Mouse (Mus musculus): ENCODE data around the gene Mrps18b. TPM values are rescaled to one million over a fixed set of nuclear protein-coding genes. Genes with fewer than 3 reads are reported as not detected.

Mrps18b gene
- polyA plus RNA-seq, 1 experiment from 2014 or later, result 63.6 TPM

DNA sequence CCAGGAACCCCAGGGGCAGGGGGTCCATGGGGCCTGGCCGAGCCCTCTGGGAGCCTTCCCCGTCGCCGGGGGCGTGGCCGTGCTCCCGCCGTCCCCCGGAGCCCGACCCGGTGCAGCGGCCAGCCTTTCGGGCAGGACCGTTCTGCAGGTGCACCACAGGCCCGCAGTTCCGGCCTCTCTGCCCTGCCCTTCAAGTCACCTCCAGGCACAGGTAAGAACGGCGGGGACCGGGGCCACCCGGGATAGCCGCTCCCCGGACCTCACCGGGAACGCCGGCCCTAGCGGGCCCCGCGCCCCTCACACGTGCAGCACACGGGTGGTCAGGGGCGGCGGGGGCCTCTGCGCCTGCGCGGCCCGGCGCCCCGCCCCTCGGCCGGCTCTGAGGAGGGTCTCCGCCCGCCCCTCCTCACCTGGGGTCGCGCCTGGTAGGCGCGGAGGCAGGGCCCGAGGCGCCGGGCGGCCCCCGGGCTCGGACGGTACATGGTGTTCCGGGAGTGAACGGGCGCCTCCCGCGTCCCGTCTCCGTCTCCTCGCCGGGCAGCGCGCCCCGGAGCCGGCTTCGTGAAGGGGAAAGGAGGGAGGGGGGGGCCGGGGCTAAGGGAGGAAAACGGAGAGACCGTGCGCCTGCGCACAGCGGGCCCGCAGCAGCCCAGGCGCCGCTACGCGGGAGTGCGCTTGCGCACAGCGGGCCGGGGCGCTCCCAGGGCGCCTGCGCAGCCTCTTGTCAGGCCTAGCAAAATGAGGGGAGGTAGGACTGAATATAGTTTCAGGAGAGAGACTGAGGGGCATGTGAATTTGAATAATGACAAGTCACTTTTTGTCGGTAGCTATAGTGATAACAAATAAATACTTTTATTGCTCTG lies 19.2 kb downstream of the Mrps18b start, which contains the start of gene 2310061I04Rik:
TSS of gene 2310061I04Rik (minus strand) at position 651 of the 863 bp plus-strand sequence.
- peaks cover 18% of the 10 kb centered on the region for H3K4me1 ChIP-seq (replicated peaks; ENCODE audit: control insufficient read depth, insufficient read depth, low read length)
- WGBS, result under 1% methylated on average over 81 of the region's 86 CpGs
- peak; percentile 96 for DNase-seq (ENCODE audit: low spot score)
- ATAC-seq (ENCODE audit: low FRiP score), result peak; percentile 94
- H3K4me3 ChIP-seq (replicated peaks; ENCODE audit: low read length), result peak within 1 kb of the TSS; percentile 81
- peak within 1 kb of the TSS; percentile 100 for H3K4me2 ChIP-seq (replicated peaks)
- H3K9me3 ChIP-seq (ENCODE audit: control insufficient read depth, low read length), result no peaks in the 10 kb centered on the region
- peak within 1 kb of the TSS; percentile 90 for H3K27ac ChIP-seq
- peak within 1 kb of the TSS; percentile 95 for H3K9ac ChIP-seq
- peaks cover 64% of the 10 kb centered on the region for H3K36me3 ChIP-seq (replicated peaks; ENCODE audit: control insufficient read depth, insufficient read depth)
- no peaks in the 10 kb centered on the region for H3K27me3 ChIP-seq (ENCODE audit: control insufficient read depth, insufficient read depth, low read length)

DNA sequence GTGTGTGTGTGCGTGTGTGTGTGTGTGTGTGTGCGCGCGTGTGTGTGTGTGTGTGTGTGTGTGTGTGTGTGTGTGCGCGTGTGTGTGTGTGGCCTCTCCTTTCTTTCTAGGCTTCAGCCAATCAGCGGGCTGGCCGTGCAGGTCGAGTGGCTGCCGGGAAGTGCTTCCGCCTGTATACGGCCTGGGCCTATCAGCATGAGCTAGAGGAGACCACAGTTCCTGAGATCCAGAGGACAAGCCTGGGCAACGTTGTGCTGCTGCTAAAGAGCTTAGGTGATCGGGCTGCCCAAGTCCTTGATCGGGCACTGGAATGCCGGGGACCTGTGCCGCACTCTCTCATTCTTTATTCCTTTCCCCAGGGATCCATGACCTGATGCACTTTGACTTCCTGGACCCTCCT lies 28.5 kb downstream of the Mrps18b start:
- 72% methylated on average over 17 of the region's 17 CpGs for WGBS
- Histone ChIP-seq H3K4me1 (replicated peaks; ENCODE audit: control insufficient read depth, insufficient read depth, low read length) (no peaks in the 10 kb centered on the region), H3K27ac (no peak overlapping the region), H3K9me3 (ENCODE audit: control insufficient read depth, low read length) (no peaks in the 10 kb centered on the region), H3K4me2 (replicated peaks) (no peak overlapping the region), H3K27me3 (ENCODE audit: control insufficient read depth, insufficient read depth, low read length) (no peaks in the 10 kb centered on the region), H3K9ac (no peak overlapping the region), H3K36me3 (replicated peaks; ENCODE audit: control insufficient read depth, insufficient read depth) (peaks cover 97% of the 10 kb centered on the region), H3K4me3 (replicated peaks; ENCODE audit: low read length) (no peak overlapping the region)
- DNase-seq (ENCODE audit: low spot score) (no peak), ATAC-seq (ENCODE audit: low FRiP score) (no peak)

DNA sequence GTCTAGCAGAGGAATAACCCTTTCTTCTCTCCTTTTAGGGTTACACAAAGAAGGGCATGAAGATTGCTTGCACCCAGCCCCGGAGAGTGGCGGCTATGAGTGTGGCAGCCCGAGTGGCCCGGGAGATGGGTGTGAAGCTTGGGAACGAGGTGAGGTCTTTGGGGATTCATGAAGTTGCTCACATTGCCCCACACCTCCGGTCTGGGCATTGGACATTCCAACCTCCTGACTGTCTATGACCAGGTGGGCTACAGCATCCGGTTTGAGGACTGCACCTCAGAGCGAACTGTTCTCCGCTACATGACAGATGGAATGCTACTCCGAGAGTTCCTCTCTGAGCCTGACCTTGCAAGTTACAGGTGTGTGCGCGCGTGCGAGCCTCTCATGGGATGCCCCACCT lies 32.4 kb downstream of the Mrps18b start:
- no peaks in the 10 kb centered on the region for H3K9me3 ChIP-seq (ENCODE audit: control insufficient read depth, low read length)
- WGBS, result 98% methylated on average over 14 of the region's 14 CpGs
- H3K27me3 ChIP-seq (ENCODE audit: control insufficient read depth, insufficient read depth, low read length), result no peaks in the 10 kb centered on the region
- no peak for ATAC-seq (ENCODE audit: low FRiP score)
- H3K36me3 ChIP-seq (replicated peaks; ENCODE audit: control insufficient read depth, insufficient read depth), result peaks cover 71% of the 10 kb centered on the region
- no peak overlapping the region for H3K4me2 ChIP-seq (replicated peaks)
- H3K27ac ChIP-seq, result no peak overlapping the region
- H3K9ac ChIP-seq, result no peak overlapping the region
- H3K4me3 ChIP-seq (replicated peaks; ENCODE audit: low read length), result no peak overlapping the region
- peaks cover 7% of the 10 kb centered on the region for H3K4me1 ChIP-seq (replicated peaks; ENCODE audit: control insufficient read depth, insufficient read depth, low read length)
- DNase-seq (ENCODE audit: low spot score), result no peak

DNA sequence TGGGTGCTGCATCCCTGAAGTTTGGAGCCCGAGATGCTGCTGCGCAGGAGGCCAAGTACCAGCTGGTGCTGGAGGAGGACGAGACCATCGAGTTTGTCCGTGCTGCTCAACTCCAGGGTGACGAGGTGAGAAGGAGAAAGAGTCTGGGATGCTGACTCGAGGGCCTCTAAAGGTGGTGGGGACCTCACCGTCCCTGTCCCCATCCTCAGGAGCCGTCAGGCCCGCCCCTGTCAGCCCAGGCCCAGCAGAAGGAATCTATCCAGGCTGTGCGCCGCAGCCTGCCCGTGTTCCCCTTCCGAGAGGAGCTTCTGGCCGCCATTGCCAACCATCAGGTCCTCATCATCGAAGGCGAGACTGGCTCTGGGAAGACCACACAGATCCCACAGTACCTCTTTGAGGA lies 33.3 kb downstream of the Mrps18b start:
- no peak overlapping the region for H3K9ac ChIP-seq
- ATAC-seq (ENCODE audit: low FRiP score) (no peak), DNase-seq (ENCODE audit: low spot score) (no peak)

DNA sequence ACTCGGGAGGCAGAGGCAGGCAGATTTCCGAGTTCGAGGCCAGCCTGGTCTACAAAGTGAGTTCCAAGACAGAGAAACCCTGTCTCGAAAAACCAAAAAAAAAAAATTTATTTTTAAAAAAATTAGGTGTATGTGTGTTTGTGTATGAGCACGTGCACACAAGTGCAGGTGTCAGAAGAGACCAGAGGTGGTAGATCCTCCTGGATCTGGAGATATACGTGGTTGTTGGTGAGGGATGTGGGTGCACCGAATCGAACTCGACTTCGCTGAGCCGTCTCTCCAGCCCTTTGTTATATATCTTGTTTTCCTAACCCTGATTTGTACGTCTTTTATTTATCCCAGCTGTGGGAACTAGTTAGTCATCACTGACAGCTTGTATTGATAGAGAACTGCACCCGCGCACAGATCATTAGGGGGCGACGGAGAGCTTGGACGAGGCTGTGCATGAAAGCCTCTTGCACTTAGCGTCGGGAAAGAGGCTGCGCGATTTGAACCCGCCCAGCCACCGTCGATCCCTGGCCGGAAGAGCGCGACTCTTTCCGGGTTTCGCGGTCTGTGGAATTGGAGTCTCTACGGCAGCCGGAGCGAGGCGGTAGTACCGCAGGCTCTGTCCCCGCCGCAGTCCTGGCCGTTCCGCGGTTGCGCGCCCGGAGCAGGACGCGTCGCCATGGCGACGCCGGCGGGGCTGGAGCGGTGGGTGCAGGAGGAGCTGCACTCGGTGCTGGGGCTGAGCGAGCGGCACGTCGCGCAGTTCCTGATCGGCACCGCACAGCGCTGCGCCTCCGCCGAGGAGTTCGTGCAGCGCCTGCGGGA lies 36.7 kb downstream of the Mrps18b start, which contains the start of gene Dhx16:
TSS of gene Dhx16 (plus strand) at position 575 of the 813 bp plus-strand sequence.
- H3K36me3 ChIP-seq (replicated peaks; ENCODE audit: control insufficient read depth, insufficient read depth), result peaks cover 54% of the 10 kb centered on the region
- WGBS, result 6% methylated on average over 66 of the region's 66 CpGs

More for the DNA sequence above, 33.3 kb downstream of the Mrps18b start:
- H3K9me3 ChIP-seq (ENCODE audit: control insufficient read depth, low read length), result no peaks in the 10 kb centered on the region
- H3K4me3 ChIP-seq (replicated peaks; ENCODE audit: low read length), result no peak overlapping the region
- H3K36me3 ChIP-seq (replicated peaks; ENCODE audit: control insufficient read depth, insufficient read depth), result peaks cover 63% of the 10 kb centered on the region
- H3K27me3 ChIP-seq (ENCODE audit: control insufficient read depth, insufficient read depth, low read length), result no peaks in the 10 kb centered on the region
- no peak overlapping the region for H3K4me2 ChIP-seq (replicated peaks)
- H3K27ac ChIP-seq, result no peak overlapping the region
- WGBS, result 95% methylated on average over 17 of the region's 17 CpGs
- peaks cover 7% of the 10 kb centered on the region for H3K4me1 ChIP-seq (replicated peaks; ENCODE audit: control insufficient read depth, insufficient read depth, low read length)

DNA sequence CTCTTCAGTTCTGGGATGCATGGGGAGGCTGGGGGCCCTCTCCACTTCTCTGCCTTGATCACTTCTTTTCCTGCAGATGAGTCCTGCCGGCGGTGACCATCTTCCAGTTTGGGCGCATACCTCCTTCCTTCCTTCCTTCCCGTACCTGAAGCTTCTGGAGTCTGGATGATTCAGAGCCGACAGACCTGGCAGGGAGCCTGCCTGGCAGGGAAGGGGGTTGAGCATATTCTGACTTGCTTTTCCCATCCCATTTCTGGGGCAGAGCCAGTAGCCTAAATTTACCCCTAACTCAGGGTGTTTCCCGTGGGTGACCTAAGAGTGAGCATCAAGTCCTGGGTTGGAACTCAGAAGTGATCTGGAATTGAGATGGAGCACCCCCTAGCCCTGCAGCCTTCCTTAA lies 41.5 kb downstream of the Mrps18b start:
- Histone ChIP-seq H3K4me2 (replicated peaks) (no peak overlapping the region), H3K36me3 (replicated peaks; ENCODE audit: control insufficient read depth, insufficient read depth) (peaks cover 44% of the 10 kb centered on the region), H3K27me3 (ENCODE audit: control insufficient read depth, insufficient read depth, low read length) (no peaks in the 10 kb centered on the region), H3K9me3 (ENCODE audit: control insufficient read depth, low read length) (no peaks in the 10 kb centered on the region), H3K9ac (no peak overlapping the region), H3K4me3 (replicated peaks; ENCODE audit: low read length) (no peak overlapping the region), H3K27ac (no peak overlapping the region), H3K4me1 (replicated peaks; ENCODE audit: control insufficient read depth, insufficient read depth, low read length) (peaks cover 33% of the 10 kb centered on the region)
- DNase-seq (ENCODE audit: low spot score) (no peak), ATAC-seq (ENCODE audit: low FRiP score) (no peak)
- 85% methylated on average over 6 of the region's 6 CpGs for WGBS

More for the DNA sequence above, 36.7 kb downstream of the Mrps18b start, which contains the start of gene Dhx16:
- no peaks in the 10 kb centered on the region for H3K9me3 ChIP-seq (ENCODE audit: control insufficient read depth, low read length)
- peak within 1 kb of the TSS; percentile 82 for H3K4me2 ChIP-seq (replicated peaks)
- peak; percentile 97 for DNase-seq (ENCODE audit: low spot score)
- peak within 1 kb of the TSS; percentile 77 for H3K27ac ChIP-seq
- H3K4me3 ChIP-seq (replicated peaks; ENCODE audit: low read length), result peak within 1 kb of the TSS; percentile 96
- no peaks in the 10 kb centered on the region for H3K27me3 ChIP-seq (ENCODE audit: control insufficient read depth, insufficient read depth, low read length)
- peak; percentile 90 for ATAC-seq (ENCODE audit: low FRiP score)
- peak within 1 kb of the TSS; percentile 86 for H3K9ac ChIP-seq
- H3K4me1 ChIP-seq (replicated peaks; ENCODE audit: control insufficient read depth, insufficient read depth, low read length), result peaks cover 7% of the 10 kb centered on the region

DNA sequence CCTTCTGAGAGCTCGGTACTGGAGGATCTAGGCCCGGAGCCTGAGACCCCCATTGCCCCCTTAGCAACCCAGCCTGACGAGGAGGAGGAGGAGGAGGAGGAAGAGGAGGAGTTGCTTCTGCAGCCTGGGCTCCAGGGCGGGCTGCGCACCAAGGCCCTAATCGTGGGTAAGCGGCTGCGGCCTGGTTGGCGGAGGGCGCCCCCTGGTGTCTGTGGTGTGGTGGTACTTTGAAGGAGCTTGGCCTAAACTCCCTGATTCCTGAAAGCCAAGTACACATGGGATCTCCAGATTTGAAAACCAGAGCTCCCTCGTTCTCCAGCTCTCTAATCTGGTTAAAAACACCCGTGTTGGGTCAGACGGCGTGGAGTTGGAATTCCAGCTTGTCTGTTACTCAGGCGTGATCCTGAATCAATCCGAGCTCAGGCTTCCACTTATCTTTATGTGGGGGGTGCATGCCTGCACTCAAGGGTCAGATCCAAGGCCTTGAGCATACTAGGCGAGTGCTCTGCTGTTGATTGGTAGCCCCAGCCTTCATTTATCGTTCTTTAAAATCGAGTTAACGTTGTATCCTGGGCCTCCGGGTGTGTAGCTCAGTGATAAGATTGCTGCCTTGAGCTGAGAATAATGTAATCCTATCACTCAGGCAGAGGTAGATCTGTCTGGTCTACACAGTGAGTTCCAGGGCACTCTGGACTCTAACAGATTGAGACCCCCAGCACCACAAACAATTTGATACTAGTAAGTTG lies 42.2 kb downstream of the Mrps18b start:
- H3K4me1 ChIP-seq (replicated peaks; ENCODE audit: control insufficient read depth, insufficient read depth, low read length), result peaks cover 40% of the 10 kb centered on the region
- H3K27ac ChIP-seq, result no peak overlapping the region
- WGBS, result 34% methylated on average over 21 of the region's 21 CpGs
- ATAC-seq (ENCODE audit: low FRiP score) (peak; percentile 25; the same call in 1 of the 2 replicates), DNase-seq (ENCODE audit: low spot score) (peak; percentile 77)
- H3K4me3 ChIP-seq (replicated peaks; ENCODE audit: low read length), result no peak overlapping the region
- no peaks in the 10 kb centered on the region for H3K27me3 ChIP-seq (ENCODE audit: control insufficient read depth, insufficient read depth, low read length)
- peaks cover 44% of the 10 kb centered on the region for H3K36me3 ChIP-seq (replicated peaks; ENCODE audit: control insufficient read depth, insufficient read depth)
- H3K9ac ChIP-seq, result peak overlapping the region; percentile 28; the same call in 1 of the 2 replicates
- no peaks in the 10 kb centered on the region for H3K9me3 ChIP-seq (ENCODE audit: control insufficient read depth, low read length)
- peak overlapping the region; percentile 24 for H3K4me2 ChIP-seq (replicated peaks)

DNA sequence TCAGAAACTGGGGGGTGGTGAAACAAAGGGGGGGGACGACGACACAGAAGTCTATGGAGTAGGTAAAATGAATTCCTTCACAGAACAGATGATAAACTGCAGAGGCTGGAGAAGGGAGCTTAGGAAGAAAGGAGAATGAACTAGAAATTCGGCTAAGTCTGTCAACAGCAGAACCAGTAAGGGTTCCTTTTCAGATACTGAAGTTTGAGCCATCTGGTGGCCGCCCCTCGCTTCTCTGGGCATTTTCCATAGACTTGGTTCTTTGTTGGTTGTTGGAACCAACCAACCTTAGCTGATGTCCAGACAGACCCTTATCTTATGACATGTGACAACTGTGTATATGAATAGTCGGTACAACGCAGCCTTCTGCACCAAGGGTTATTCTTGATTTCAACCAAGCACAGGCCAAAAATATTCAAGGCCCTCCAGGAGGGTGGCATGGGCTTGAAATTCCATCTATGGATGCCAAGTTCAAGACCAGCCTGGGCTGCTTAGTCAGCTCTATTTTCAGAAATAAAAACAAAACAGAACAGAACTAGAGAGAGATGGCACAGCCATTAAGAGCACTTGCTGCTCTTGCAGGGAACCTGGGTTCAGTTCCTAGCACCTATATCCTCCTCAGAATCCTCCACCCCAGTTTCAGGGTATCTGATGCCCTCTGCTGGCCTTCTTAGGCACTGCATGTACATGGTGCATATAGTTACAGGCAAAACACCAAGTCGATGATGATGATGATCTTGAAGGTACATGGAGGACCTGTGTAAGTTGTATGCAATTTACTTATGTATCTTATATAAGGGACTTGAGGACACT lies 45.1 kb downstream of the Mrps18b start:
- DNase-seq (ENCODE audit: low spot score), result no peak
- peak overlapping the region; percentile 95 for H3K9ac ChIP-seq
- ATAC-seq (ENCODE audit: low FRiP score), result no peak
- 92% methylated on average over 8 of the region's 8 CpGs for WGBS
- peaks cover 41% of the 10 kb centered on the region for H3K36me3 ChIP-seq (replicated peaks; ENCODE audit: control insufficient read depth, insufficient read depth)
- H3K27ac ChIP-seq, result peak overlapping the region; percentile 98; the same call in 1 of the 2 replicates
- H3K4me3 ChIP-seq (replicated peaks; ENCODE audit: low read length), result peak overlapping the region; percentile 75
- H3K9me3 ChIP-seq (ENCODE audit: control insufficient read depth, low read length), result no peaks in the 10 kb centered on the region
- H3K4me1 ChIP-seq (replicated peaks; ENCODE audit: control insufficient read depth, insufficient read depth, low read length), result peaks cover 58% of the 10 kb centered on the region
- peak overlapping the region; percentile 99 for H3K4me2 ChIP-seq (replicated peaks)
- H3K27me3 ChIP-seq (ENCODE audit: control insufficient read depth, insufficient read depth, low read length), result no peaks in the 10 kb centered on the region

All from hindbrain, embryonic 14.5 days (tissue).